8 mouse cellular contexts compared by ENCODE assay signal in genomic region chr6:117249230-117249921, GRCm38 (mm10).
DNase-seq lines count a peak whose midpoint lies in the region; ATAC-seq and TF ChIP-seq lines count a peak whose summit lies in the region.

No protein-coding gene starts in this region.

- no peaks in the 10 kb centered on the region for H3K79me3 ChIP-seq in C2C12 (ENCODE audit: low read depth)

- WGBS in kidney, adult 2 months, result 62% methylated on average over 18 of the region's 18 CpGs
- 83% methylated on average over 18 of the region's 18 CpGs for WGBS in small intestine, adult 2 months

- no peak overlapping the region for H3K4me3 ChIP-seq in C2C12 (ENCODE audit: insufficient read depth, poor library complexity, severe bottlenecking)
- no peak overlapping the region for H3K4me3 ChIP-seq in kidney, adult 2 months (ENCODE audit: insufficient read depth, low read depth, low read length)
- H3K4me3 ChIP-seq in small intestine, adult 2 months (ENCODE audit: low read depth, low read length), result no peak overlapping the region

- H3ac ChIP-seq in C2C12 (ENCODE audit: control insufficient read depth, insufficient read length, low read depth), result no peak overlapping the region

- no peak for TF ChIP-seq POLR2A in kidney, adult 2 months (IDR thresholded peaks at IDR 0.05; ENCODE audit: low read depth, low read length)
- TF ChIP-seq POLR2A in small intestine, adult 2 months (IDR thresholded peaks at IDR 0.05; ENCODE audit: low read depth, low read length), result no peak

- DNase-seq in kidney, adult 18-20 months, result peak; percentile 31
- no peak for DNase-seq in kidney, adult 11 months
- peak; percentile 72 for DNase-seq in adrenal gland, postnatal 10 days
- DNase-seq in kidney, adult 2 months, result peak; percentile 14
- no peak for DNase-seq in right cerebral cortex, postnatal 10 days (ENCODE audit: low spot score in 2 of 2)

- H3K27me3 ChIP-seq in C2C12 (ENCODE audit: control insufficient read depth, insufficient read depth, insufficient read length), result no peaks in the 10 kb centered on the region
- no peaks in the 10 kb centered on the region for H3K27me3 ChIP-seq in kidney, adult 2 months (replicated peaks; ENCODE audit: control insufficient read depth, insufficient read depth, low read length)
- H3K27me3 ChIP-seq in small intestine, adult 2 months (ENCODE audit: control insufficient read depth, insufficient read depth, low read length), result no peaks in the 10 kb centered on the region

- TF ChIP-seq CTCF in C2C12 (IDR thresholded peaks at IDR 0.05; ENCODE audit: control insufficient read depth, insufficient read depth, insufficient read length), result peak; percentile 4
- peak; percentile 58 for TF ChIP-seq CTCF in kidney, adult 2 months (conservative IDR thresholded peaks at IDR 0.05; ENCODE audit: insufficient read depth, insufficient read length, low read depth, low read length)
- peak; percentile 33; the same call in 1 of the 2 replicates for TF ChIP-seq CTCF in small intestine, adult 2 months (IDR thresholded peaks at IDR 0.05; ENCODE audit: extremely low read depth, insufficient read length, insufficient replicate concordance, low read depth, low read length)

- no peaks in the 10 kb centered on the region for H3K36me3 ChIP-seq in C2C12 (ENCODE audit: control insufficient read depth, insufficient read depth)
- H3K36me3 ChIP-seq in kidney, adult 2 months (ENCODE audit: control insufficient read depth, insufficient read depth, low read length), result no peaks in the 10 kb centered on the region
- no peaks in the 10 kb centered on the region for H3K36me3 ChIP-seq in small intestine, adult 2 months (ENCODE audit: control insufficient read depth, insufficient read depth, low read length)

- no peaks in the 10 kb centered on the region for H3K4me1 ChIP-seq in kidney, adult 2 months (ENCODE audit: control insufficient read depth, insufficient read depth, low read length)
- no peaks in the 10 kb centered on the region for H3K4me1 ChIP-seq in small intestine, adult 2 months (ENCODE audit: control insufficient read depth, insufficient read depth, insufficient read length, low read length)

- H3K79me2 ChIP-seq in C2C12 (ENCODE audit: control insufficient read depth, insufficient read depth), result no peaks in the 10 kb centered on the region

- no peak for ATAC-seq in monocyte, adult 5-6 weeks (replicated peaks; ENCODE audit: insufficient number of reproducible peaks, low FRiP score, low TSS enrichment, poor library complexity, severe bottlenecking)

- no peak overlapping the region for H3K27ac ChIP-seq in kidney, adult 2 months (ENCODE audit: insufficient read depth, low read depth, low read length)
- H3K27ac ChIP-seq in small intestine, adult 2 months (ENCODE audit: insufficient read depth, low read depth, low read length), result no peak overlapping the region

TF ChIP-seq in C2C12, 6 proteins besides CTCF, POLR2A, EP300 and RAD21:
- TF ChIP-seq MAX (IDR thresholded peaks at IDR 0.05), result no peak
- no peak for TF ChIP-seq MYOG (IDR thresholded peaks at IDR 0.05; ENCODE audit: control insufficient read depth, extremely low read depth, insufficient read length)
- TF ChIP-seq FOSL1 (IDR thresholded peaks at IDR 0.05; ENCODE audit: insufficient read depth, low read length, poor library complexity, severe bottlenecking), result no peak
- TF ChIP-seq MYOD1 (IDR thresholded peaks at IDR 0.05; ENCODE audit: control insufficient read depth, insufficient read length, low read depth), result no peak
- TF ChIP-seq USF1 (IDR thresholded peaks at IDR 0.05; ENCODE audit: low read depth), result no peak
- no peak for TF ChIP-seq CEBPB (IDR thresholded peaks at IDR 0.05; ENCODE audit: low read depth)

Comparison
In these comparisons a context has a peak if more than half of its experiments do, and no peak if none do; other contexts are left out.
1. DNase-seq: peak in kidney, adult 18-20 months (single experiment), adrenal gland, postnatal 10 days (single experiment) and kidney, adult 2 months (single experiment); none in kidney, adult 11 months (single experiment) and right cerebral cortex, postnatal 10 days (0 of 2).
2. CTCF ChIP-seq: peak in every context shown above with its lines; median percentile 58 in kidney, adult 2 months; 33 in small intestine, adult 2 months; 4 in C2C12.